Mouse (Mus musculus) forebrain, embryonic 15.5 days (tissue): ENCODE measurements around the gene Lbx2. TPM values are rescaled to one million over a fixed set of nuclear protein-coding genes. Genes with fewer than 3 reads are reported as not detected.

Source experiments
- ATAC-seq: fragments of 200-750 bp; cut with Nextera tagmentation; replicated peaks from 2 replicates; pipeline ENCODE4 v1.8.0; 2017; ENCODE audit warnings: mild to moderate bottlenecking, moderate TSS enrichment, moderate library complexity
- H3K27ac ChIP-seq: fragments of 300-500 bp; sonication (generic); replicated peaks from 2 replicates; pipeline ENCODE4 v1.5.1; 2015; ENCODE audit warnings: mild to moderate bottlenecking, inconsistent platforms
- H3K27me3 ChIP-seq: fragments of 300-500 bp; sonication (generic); 2 replicates; pipeline ENCODE4 v1.6.1; 2015; ENCODE audit warnings: inconsistent platforms
- H3K36me3 ChIP-seq: fragments of 300-500 bp; sonication (generic); 2 replicates; pipeline ENCODE4 v1.6.1; 2015; ENCODE audit warnings: mild to moderate bottlenecking, inconsistent platforms
- H3K4me1 ChIP-seq: fragments of 300-500 bp; sonication (generic); 2 replicates; pipeline ENCODE4 v1.6.1; 2015; ENCODE audit warnings: inconsistent platforms
- H3K4me2 ChIP-seq: fragments of 300-500 bp; sonication (generic); replicated peaks from 2 replicates; pipeline ENCODE4 v1.6.1; 2015; ENCODE audit warnings: mild to moderate bottlenecking, inconsistent platforms
- H3K4me3 ChIP-seq: fragments of 300-500 bp; sonication (generic); 2 replicates; pipeline ENCODE4 v1.5.1; 2015; ENCODE audit warnings: mild to moderate bottlenecking, inconsistent platforms
- H3K9ac ChIP-seq: fragments of 300-500 bp; sonication (generic); replicated peaks from 2 replicates; pipeline ENCODE4 v1.6.1; 2015; ENCODE audit warnings: mild to moderate bottlenecking, inconsistent platforms
- H3K9me3 ChIP-seq: fragments of 300-500 bp; sonication (generic); 2 replicates; pipeline ENCODE4 v1.6.1; 2016; ENCODE audit warnings: inconsistent platforms
- WGBS: fragments of 180-500 bp; shearing (Covaris S2); methylation state at CpG from one replicate; pipeline ENCODE4 v1.1.7; 2015; ENCODE audit warnings: mixed read lengths; 5-methylcytosine and 5-hydroxymethylcytosine counted together
- polyA plus RNA-seq: library from polyadenylated mRNA; unstranded; fragments of >200 nt; fragmentation: Nextera tagmentation; extraction: Ambion mirVana; gene quantifications from 2 replicates; pipeline ENCODE4 v1.2.1, GENCODE M21; 2015

The Lbx2 gene
- polyA plus RNA-seq, 1 experiment from 2014 or later: not detected

DNA sequence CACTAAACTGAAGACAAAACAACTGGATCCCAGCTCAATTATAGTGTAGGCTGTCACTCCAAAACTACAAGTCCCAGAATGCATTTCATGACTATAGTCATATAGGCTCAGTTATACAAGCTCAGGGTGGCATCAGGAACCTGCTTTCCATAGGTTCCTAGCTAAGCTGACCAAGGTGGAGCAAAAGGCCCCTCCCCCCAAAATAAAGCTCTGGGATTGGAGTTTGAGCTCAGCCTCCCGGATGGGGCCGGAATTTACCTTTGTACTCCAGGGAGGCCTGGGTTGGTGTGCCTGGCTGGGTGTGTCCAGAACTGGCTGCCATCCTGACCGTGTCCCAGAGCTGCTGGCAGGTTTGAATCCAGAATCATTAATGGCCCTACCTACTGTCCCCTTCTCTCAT is 28.4 kb upstream of the Lbx2 start, which contains the start of gene Dqx1:
Gene Dqx1 (plus strand): TSS at position 55 of the 400 bp plus-strand sequence.
- H3K36me3 ChIP-seq: peaks cover 14% of the 10 kb centered on the region
- H3K27me3 ChIP-seq: peaks cover 23% of the 10 kb centered on the region
- 40% methylated on average over 3 of the region's 3 CpGs for WGBS
- no peak within 1 kb of the TSS for H3K4me2 ChIP-seq
- H3K9ac ChIP-seq: no peak within 1 kb of the TSS
- H3K4me1 ChIP-seq: peaks cover 24% of the 10 kb centered on the region
- H3K9me3 ChIP-seq: no peaks in the 10 kb centered on the region
- no peak within 1 kb of the TSS for H3K4me3 ChIP-seq
- ATAC-seq: no peak
- no peak within 1 kb of the TSS for H3K27ac ChIP-seq

DNA sequence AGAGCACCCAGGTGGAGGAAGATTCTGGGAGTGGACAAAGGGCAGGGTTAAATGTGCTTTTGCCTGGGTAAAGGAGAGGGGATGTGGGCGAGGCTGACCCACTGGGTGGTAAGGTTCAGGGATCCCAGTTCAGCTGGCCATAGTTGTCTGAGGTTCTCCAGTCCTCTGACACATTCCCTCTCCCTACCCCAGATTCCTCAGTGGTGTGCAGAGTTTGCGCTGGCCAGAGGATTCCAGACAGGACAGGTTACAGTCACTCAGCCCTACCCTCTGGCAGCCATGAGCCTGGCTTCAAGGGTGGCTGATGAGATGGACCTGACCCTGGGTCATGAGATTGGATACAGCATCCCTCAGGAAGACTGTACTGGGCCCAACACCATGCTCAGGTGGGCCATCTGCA is 27.4 kb upstream of the Lbx2 start:
- H3K27ac ChIP-seq: no peak overlapping the region
- H3K4me1 ChIP-seq: peaks cover 15% of the 10 kb centered on the region
- H3K4me3 ChIP-seq: no peak overlapping the region
- peaks cover 14% of the 10 kb centered on the region for H3K36me3 ChIP-seq
- ATAC-seq: no peak
- WGBS: 84% methylated on average over 2 of the region's 2 CpGs
- no peaks in the 10 kb centered on the region for H3K9me3 ChIP-seq
- H3K9ac ChIP-seq: no peak overlapping the region
- H3K27me3 ChIP-seq: peaks cover 33% of the 10 kb centered on the region
- no peak overlapping the region for H3K4me2 ChIP-seq

DNA sequence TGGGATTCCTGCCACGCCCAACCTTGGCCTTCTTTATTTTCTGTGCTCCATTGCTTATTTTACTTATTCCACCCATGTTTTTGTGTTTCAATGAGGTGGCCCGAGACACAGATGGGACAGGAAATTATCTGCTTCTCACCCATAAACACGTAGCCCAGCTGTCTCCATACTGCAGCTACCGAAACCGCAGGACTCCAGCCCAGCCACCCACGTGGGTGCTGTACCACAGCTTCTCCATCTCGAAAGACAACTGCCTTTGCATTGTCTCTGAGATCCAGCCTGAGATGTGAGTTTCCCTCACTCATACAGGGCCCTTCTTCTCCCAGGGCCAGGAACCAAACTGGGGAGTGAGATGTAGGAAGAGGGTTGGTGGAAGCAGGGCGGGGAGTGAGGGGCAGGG is 20.2 kb upstream of the Lbx2 start:
- H3K36me3 ChIP-seq: no peaks in the 10 kb centered on the region
- H3K4me1 ChIP-seq: peaks cover 16% of the 10 kb centered on the region
- H3K9me3 ChIP-seq: no peaks in the 10 kb centered on the region
- H3K27ac ChIP-seq: no peak overlapping the region
- 30% methylated on average over 8 of the region's 8 CpGs for WGBS
- no peak overlapping the region for H3K4me3 ChIP-seq
- no peak overlapping the region for H3K9ac ChIP-seq
- peaks cover 97% of the 10 kb centered on the region for H3K27me3 ChIP-seq
- ATAC-seq: no peak
- no peak overlapping the region for H3K4me2 ChIP-seq

DNA sequence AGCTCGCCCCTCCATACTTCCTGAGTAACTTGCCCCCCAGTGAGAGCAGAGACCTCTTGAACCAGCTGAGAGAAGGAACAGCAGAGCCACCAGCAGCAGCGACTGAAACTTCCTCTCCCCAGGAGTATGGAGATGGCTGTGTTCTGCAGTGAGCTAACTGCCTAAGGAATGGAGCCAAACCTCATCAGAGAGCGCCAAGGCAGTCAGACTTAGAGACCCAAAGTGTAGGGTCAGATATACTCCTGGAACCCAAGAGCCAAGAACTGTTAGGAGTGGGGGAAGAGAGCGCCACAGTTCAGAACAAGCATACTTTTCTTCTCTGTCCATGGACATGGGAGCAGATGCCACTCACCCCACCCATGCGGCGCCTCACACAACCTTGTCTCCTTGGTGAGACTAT is 19.7 kb upstream of the Lbx2 start:
- H3K36me3 ChIP-seq: no peaks in the 10 kb centered on the region
- no peak overlapping the region for H3K4me2 ChIP-seq
- no peak overlapping the region for H3K4me3 ChIP-seq
- 31% methylated on average over 6 of the region's 6 CpGs for WGBS
- H3K9me3 ChIP-seq: no peaks in the 10 kb centered on the region
- H3K9ac ChIP-seq: no peak overlapping the region
- peaks cover 20% of the 10 kb centered on the region for H3K4me1 ChIP-seq
- no peak for ATAC-seq
- no peak overlapping the region for H3K27ac ChIP-seq
- H3K27me3 ChIP-seq: peaks cover 97% of the 10 kb centered on the region

DNA sequence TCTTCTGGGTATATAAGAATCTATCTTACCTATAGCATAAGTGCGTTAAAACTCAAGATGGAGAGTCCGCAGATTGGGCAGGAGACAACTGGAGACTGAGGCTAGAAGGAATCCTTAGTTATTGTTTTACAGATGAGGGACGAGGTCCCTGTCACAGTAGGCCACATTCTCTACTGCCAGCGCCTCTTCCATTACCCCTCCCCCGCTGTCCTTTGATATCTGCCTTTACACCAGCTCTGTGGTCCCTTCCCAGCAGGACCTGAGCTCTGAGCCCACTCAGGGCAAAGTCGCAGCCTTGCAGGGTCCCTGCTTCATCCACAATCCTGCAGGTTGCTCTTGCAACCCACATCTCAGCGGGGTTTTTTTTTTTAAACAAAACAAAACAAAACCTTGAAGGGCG is 17.9 kb upstream of the Lbx2 start:
- Histone ChIP-seq H3K4me2 (no peak overlapping the region), H3K9ac (no peak overlapping the region), H3K4me3 (no peak overlapping the region), H3K9me3 (no peaks in the 10 kb centered on the region), H3K27ac (no peak overlapping the region), H3K4me1 (peaks cover 21% of the 10 kb centered on the region), H3K27me3 (peaks cover 96% of the 10 kb centered on the region), H3K36me3 (no peaks in the 10 kb centered on the region)
- ATAC-seq: no peak
- WGBS: under 1% methylated on average over 8 of the region's 8 CpGs

DNA sequence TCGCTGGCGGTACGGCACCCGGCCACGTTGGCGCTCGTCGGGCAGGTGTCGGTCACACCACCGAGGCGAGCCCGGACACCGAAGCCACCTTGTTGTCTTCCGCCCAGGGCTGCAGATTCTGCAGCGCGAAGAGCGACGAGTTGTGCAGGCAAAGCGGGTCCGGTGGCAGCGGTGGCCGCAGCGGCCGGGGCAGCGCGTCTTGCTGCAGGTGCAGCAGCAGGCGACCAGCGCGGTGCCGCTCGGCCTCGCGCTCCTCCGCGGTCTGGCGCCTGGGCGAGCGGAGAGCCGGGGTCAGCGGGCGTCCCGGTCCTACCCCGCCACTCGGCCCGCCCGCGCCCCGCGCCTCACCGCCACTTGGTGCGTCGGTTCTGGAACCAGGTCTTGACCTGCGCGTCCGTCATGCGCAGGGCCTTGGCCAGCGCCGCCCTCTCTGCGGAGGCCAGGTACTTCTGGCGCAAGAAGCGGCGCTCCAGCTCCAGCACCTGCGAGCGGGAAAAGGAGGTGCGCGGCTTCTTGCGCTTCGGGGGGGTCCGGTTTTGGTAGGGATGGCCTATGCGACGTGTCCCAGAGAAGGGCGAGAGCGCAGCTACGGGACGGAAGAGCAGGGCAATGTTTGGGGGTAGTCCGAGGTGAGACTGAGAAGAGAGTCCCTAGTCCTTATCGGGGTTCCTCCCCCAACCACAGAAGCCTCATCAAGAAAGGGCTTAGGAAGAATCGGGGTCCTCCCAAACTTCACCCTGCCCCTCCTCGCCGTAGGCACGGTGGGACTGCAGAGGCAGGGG is 17.3 kb upstream of the Lbx2 start:
- H3K4me3 ChIP-seq: peak overlapping the region; percentile 11; the same call in 1 of the 2 replicates
- ATAC-seq: no peak
- no peaks in the 10 kb centered on the region for H3K36me3 ChIP-seq

DNA sequence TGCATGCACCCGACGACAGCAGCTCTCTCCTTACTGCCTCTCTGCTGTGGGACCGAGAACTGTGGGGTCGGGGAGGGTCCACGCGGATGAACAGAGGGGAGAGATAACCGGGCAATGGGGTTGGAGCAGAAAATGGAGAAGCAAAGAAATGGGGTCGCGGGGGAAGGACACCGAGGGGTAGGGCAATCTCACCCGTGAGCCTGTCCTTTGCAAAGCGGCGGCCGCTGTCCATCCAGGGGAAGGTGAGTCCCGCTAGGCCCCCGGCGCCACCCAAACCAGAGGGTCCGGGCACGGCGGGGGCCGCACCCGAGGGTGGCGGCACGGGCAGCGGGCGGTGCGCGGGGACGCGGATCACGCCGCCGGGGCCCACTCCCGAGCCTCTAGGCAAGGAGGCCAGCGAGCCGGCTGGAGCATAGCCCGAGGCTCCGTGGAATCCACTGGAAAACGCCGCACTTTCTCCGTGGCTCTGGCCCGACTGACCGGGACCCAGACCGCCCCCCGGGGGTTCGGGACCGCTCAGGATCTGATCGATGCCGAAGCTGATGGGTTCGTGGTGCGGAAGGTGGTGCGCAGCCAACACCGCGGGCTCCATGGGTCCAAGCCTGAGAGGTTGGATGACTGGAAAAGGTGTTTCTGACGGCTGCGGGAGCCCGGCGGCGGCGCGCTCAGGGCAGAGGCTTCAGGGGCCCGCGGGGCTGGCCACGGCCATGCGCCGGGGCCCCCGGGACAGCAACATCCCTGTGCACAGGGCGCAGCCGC is 16.5 kb upstream of the Lbx2 start:
- Histone ChIP-seq H3K36me3 (no peaks in the 10 kb centered on the region), H3K9me3 (no peaks in the 10 kb centered on the region), H3K4me2 (no peak overlapping the region; the same call in 1 of the 2 replicates), H3K27ac (no peak overlapping the region), H3K9ac (no peak overlapping the region), H3K27me3 (peaks cover 95% of the 10 kb centered on the region), H3K4me3 (peak overlapping the region; percentile 2; the same call in 1 of the 2 replicates), H3K4me1 (peaks cover 21% of the 10 kb centered on the region)
- WGBS: 1% methylated on average over 67 of the region's 69 CpGs
- ATAC-seq: peak; percentile 14; the same call in 1 of the 2 replicates

More for the DNA sequence above, 17.3 kb upstream of the Lbx2 start:
- Histone ChIP-seq H3K9ac (no peak overlapping the region), H3K4me2 (no peak overlapping the region), H3K27ac (no peak overlapping the region), H3K27me3 (peaks cover 95% of the 10 kb centered on the region), H3K4me1 (peaks cover 21% of the 10 kb centered on the region), H3K9me3 (no peaks in the 10 kb centered on the region)
- WGBS: 1% methylated on average over 80 of the region's 81 CpGs

DNA sequence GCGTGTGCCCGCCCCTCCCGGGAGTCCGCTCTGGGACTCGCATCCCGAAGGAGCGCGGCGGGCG is 16.1 kb upstream of the Lbx2 start, which contains the start of gene Tlx2:
Gene Tlx2 (minus strand): TSS at position 47 of the 64 bp plus-strand sequence.
- Histone ChIP-seq H3K36me3 (no peaks in the 10 kb centered on the region), H3K4me1 (peaks cover 21% of the 10 kb centered on the region), H3K27me3 (peaks cover 95% of the 10 kb centered on the region), H3K9ac (no peak within 1 kb of the TSS), H3K9me3 (no peaks in the 10 kb centered on the region), H3K4me2 (no peak within 1 kb of the TSS; the same call in 1 of the 2 replicates), H3K27ac (no peak within 1 kb of the TSS), H3K4me3 (peak within 1 kb of the TSS; percentile 11)
- ATAC-seq: no peak
- WGBS: 0% methylated on average over 10 of the region's 10 CpGs

DNA sequence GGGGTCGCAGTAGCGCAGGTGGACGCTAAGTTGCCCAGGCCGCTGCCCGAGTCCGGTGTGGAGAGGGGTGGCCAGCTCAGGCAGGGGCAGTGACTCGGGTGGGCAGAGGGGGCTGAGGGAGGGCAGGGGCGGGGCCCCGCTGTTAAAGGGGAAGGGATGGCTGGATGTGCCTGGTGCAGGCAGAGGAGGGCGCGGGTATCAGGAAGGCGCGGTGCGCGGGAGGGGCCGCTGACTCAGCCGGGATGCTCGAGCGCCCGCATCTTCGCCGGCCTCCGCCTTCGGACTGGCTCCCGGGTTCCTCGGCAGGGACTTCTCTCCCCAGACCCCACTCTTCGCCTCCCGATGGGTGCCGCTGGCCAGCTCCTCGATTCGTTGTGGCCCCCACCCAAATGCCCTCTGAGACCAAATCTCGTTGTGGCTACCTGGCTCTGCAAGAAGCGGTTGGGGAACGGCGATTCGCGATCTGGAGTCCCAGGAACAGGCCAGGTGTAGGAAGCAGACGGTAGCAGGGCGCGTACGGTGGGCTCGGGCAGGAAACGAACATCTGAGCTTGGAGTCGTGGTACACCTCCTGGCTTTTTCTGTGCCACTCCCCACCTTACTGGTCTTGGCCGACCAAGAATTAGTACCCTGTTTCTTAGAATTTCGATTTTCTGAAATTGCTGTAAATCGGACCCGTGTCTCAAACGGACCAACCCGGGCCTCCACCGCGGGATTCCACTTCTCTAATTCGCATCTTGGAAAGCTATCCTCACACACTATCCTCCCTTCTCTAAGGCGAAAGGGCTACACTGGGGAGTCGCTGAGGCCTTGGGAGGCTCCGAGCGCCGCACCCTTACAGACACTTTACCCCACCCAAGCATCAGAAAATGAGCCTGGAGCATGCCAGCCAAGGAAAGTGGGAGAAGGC is 15.6 kb upstream of the Lbx2 start:
- Histone ChIP-seq H3K27ac (no peak overlapping the region), H3K4me1 (peaks cover 21% of the 10 kb centered on the region), H3K4me2 (no peak overlapping the region; the same call in 1 of the 2 replicates), H3K9ac (no peak overlapping the region), H3K27me3 (peaks cover 95% of the 10 kb centered on the region), H3K9me3 (no peaks in the 10 kb centered on the region), H3K4me3 (no peak overlapping the region), H3K36me3 (no peaks in the 10 kb centered on the region)
- no peak for ATAC-seq
- under 1% methylated on average over 58 of the region's 58 CpGs for WGBS

DNA sequence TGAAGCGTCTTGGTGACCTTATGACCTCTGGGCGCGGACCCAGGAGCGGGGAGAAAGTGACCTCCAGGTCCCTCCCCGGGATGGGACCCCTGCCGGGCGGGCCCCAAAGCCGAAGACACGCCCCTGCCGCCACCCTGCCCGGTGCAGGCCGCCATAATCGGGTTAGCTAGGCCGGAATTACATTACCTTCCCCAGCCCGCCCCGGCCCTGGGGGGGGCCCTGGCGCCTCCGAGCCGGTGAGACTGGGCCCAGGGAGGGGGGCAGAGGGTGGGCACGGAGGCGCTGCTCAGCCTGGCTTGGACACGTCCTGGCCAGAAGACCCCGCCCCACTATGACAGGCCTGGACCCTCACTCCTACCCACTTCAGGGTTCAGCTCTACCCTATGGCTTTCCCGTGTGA is 14.9 kb upstream of the Lbx2 start:
- under 1% methylated on average over 23 of the region's 24 CpGs for WGBS
- Histone ChIP-seq H3K27me3 (peaks cover 95% of the 10 kb centered on the region), H3K36me3 (no peaks in the 10 kb centered on the region), H3K27ac (no peak overlapping the region), H3K9ac (no peak overlapping the region), H3K4me2 (no peak overlapping the region), H3K4me3 (no peak overlapping the region), H3K9me3 (no peaks in the 10 kb centered on the region), H3K4me1 (peaks cover 21% of the 10 kb centered on the region)
- no peak; the same call in 1 of the 2 replicates for ATAC-seq

DNA sequence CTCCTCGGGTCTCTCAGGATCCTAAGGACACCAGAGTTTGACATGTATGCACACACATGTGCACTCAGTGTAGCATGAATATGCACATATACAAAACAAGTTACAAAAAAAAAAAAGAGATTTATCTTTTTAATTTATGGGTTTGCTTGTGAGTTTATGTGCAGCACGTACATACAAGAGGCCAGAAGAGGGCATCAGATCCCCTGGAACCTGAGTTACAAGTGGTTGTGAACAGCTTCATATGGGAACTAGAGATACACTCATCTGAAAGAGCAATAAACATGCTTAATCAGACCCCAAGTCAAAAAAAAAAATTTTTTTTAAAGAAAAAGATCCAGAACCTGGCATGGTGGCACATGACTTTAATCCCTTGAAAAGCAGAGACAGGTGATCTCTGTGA is 11.2 kb upstream of the Lbx2 start:
- WGBS: 22% methylated on average over 2 of the region's 2 CpGs
- Histone ChIP-seq H3K9ac (no peak overlapping the region), H3K36me3 (no peaks in the 10 kb centered on the region), H3K4me1 (peaks cover 31% of the 10 kb centered on the region), H3K27me3 (peaks cover 65% of the 10 kb centered on the region), H3K27ac (no peak overlapping the region), H3K4me2 (no peak overlapping the region), H3K4me3 (no peak overlapping the region), H3K9me3 (no peaks in the 10 kb centered on the region)
- no peak for ATAC-seq
